Mouse (Mus musculus) E14TG2a.4 (cell line): ENCODE results near the gene Gm37240.

Source experiments
- CTCF ChIP-seq: conservative IDR thresholded peaks from 2 replicates; pipeline ENCODE4 v1.5.1; 2014; ENCODE audit warnings: low read length
- NANOG ChIP-seq: IDR thresholded peaks from 2 replicates; pipeline ENCODE4 v1.6.1; 2014; ENCODE audit warnings: borderline replicate concordance, low read length, mixed read lengths
- POU5F1 ChIP-seq: IDR thresholded peaks from 2 replicates; pipeline ENCODE4 v1.6.1; 2014; ENCODE audit warnings: low read length, borderline replicate concordance

- TF ChIP-seq CTCF (no peak), NANOG (no peak), POU5F1 (no peak)
Observed at GRCm38 (mm10) chr3:85633733-85634132, 253.6 kb downstream of the Gm37240 start.
